Mouse (Mus musculus) hindbrain, embryonic 13.5 days (tissue): ENCODE measurements around the gene Sh3kbp1. TPM values are rescaled to one million over a fixed set of nuclear protein-coding genes. Genes with fewer than 3 reads are reported as not detected.
A peak's percentile ranks its signal among the peaks of the same experiment; 100 is the strongest.

Experiments
- ATAC-seq: fragments of 200-750 bp; cut with Nextera tagmentation; 2 replicates; pipeline ENCODE4 v1.8.0; 2017; ENCODE audit warnings: moderate TSS enrichment; ENCODE audit not compliant: low FRiP score
- H3K27ac ChIP-seq: fragments of 300-500 bp; sonication (generic); 2 replicates; pipeline ENCODE4 v1.5.1; 2015; ENCODE audit warnings: inconsistent platforms, mild to moderate bottlenecking, moderate library complexity
- H3K27me3 ChIP-seq: fragments of 300-500 bp; sonication (generic); 2 replicates; pipeline ENCODE4 v1.6.1; 2015; ENCODE audit warnings: mild to moderate bottlenecking, inconsistent platforms
- H3K36me3 ChIP-seq: fragments of 300-500 bp; sonication (generic); 2 replicates; pipeline ENCODE4 v1.6.1; 2015; ENCODE audit warnings: mild to moderate bottlenecking, inconsistent platforms
- H3K4me1 ChIP-seq: fragments of 300-500 bp; sonication (generic); replicated peaks from 2 replicates; pipeline ENCODE4 v1.6.1; 2015; ENCODE audit warnings: inconsistent platforms
- H3K4me2 ChIP-seq: fragments of 300-500 bp; sonication (generic); 2 replicates; pipeline ENCODE4 v1.6.1; 2015; ENCODE audit warnings: inconsistent platforms, mild to moderate bottlenecking, moderate library complexity
- H3K4me3 ChIP-seq: fragments of 300-500 bp; sonication (generic); 2 replicates; pipeline ENCODE4 v1.5.1; 2015; ENCODE audit warnings: mild to moderate bottlenecking, inconsistent platforms
- H3K9ac ChIP-seq: fragments of 300-500 bp; sonication (generic); 2 replicates; pipeline ENCODE4 v1.6.1; 2015; ENCODE audit warnings: mild to moderate bottlenecking, inconsistent platforms
- H3K9me3 ChIP-seq: fragments of 300-500 bp; sonication (generic); 2 replicates; pipeline ENCODE4 v1.6.1; 2016; ENCODE audit warnings: inconsistent platforms
- WGBS: fragments of 180-500 bp; shearing (Covaris S2); methylation state at CpG from one replicate; pipeline ENCODE4 v1.1.7; 2015; 5-methylcytosine and 5-hydroxymethylcytosine counted together
- polyA plus RNA-seq: library from polyadenylated mRNA; unstranded; fragments of >200 nt; fragmentation: Nextera tagmentation; extraction: Ambion mirVana; gene quantifications from 2 replicates; pipeline ENCODE4 v1.2.1, GENCODE M21; 2015

Sh3kbp1 gene
- polyA plus RNA-seq, 1 experiment from 2014 or later, result 45.4 TPM

DNA sequence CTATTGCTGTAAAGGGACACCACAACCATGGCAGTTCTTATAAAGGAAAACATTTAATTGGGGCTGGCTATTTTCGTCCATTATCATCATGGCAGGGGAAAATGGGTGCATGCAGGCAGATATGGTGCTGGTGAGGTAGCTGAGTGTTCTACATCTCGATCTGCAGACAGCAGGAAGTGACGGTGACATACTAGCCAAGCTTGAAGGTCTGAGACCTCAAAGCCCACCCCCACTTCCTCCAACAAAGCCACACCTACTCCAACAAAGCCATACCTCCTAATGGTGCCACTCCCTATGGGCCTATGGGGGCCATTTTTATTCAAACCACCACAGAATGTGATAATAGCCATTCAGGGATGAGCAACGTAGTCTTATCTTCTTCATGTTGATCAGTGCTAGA is 59.8 kb downstream of the Sh3kbp1 start:
- Histone ChIP-seq H3K9me3 (no peaks in the 10 kb centered on the region), H3K27ac (no peak overlapping the region), H3K9ac (no peak overlapping the region), H3K36me3 (no peaks in the 10 kb centered on the region), H3K4me3 (no peak overlapping the region), H3K27me3 (peaks cover 15% of the 10 kb centered on the region; the same call in 1 of the 2 replicates), H3K4me1 (no peaks in the 10 kb centered on the region), H3K4me2 (no peak overlapping the region)
- whole genome bisulfite sequencing, result 91% methylated on average over 4 of the region's 4 CpGs
- no peak for ATAC-seq

- Histone ChIP-seq H3K36me3 (no peaks in the 10 kb centered on the region), H3K27ac (no peak overlapping the region), H3K4me1 (no peaks in the 10 kb centered on the region), H3K4me2 (no peak overlapping the region), H3K9me3 (no peaks in the 10 kb centered on the region), H3K9ac (no peak overlapping the region), H3K4me3 (no peak overlapping the region), H3K27me3 (peaks cover 19% of the 10 kb centered on the region; the same call in 1 of the 2 replicates)
- no peak for ATAC-seq
- 90% methylated on average over 5 of the region's 5 CpGs for WGBS
Measured at GRCm38 (mm10) chrX:159688698-159689097, 61.6 kb downstream of the Sh3kbp1 start.

GRCm38 (mm10) chrX:159689785-159690416 is 62.8 kb downstream of the Sh3kbp1 start:
- H3K9ac ChIP-seq, result no peak overlapping the region
- no peak overlapping the region for H3K27ac ChIP-seq
- H3K9me3 ChIP-seq, result no peaks in the 10 kb centered on the region
- 75% methylated on average over 10 of the region's 10 CpGs for WGBS
- H3K4me1 ChIP-seq, result no peaks in the 10 kb centered on the region
- no peaks in the 10 kb centered on the region for H3K36me3 ChIP-seq
- no peak for ATAC-seq
- H3K4me2 ChIP-seq, result no peak overlapping the region
- H3K27me3 ChIP-seq, result peaks cover 19% of the 10 kb centered on the region; the same call in 1 of the 2 replicates
- no peak overlapping the region for H3K4me3 ChIP-seq

DNA sequence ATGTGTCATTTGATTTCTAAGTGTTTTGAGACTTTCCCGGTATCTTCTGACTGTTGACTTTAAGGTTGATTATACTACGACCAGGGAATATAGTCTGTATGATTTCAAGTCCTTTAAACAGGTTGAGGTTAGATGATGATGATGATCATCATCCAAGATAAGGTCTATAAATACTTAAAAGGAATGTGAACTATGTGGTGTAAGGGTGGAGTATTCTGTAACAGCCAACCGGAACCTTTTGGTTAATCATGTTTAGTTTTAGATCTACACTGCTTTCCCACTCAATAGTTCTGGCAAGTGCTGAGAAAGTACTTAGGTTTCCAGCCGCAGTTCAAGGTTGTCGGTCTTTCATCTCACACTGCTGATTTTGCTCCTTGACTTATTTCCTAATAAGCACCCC is 66.1 kb downstream of the Sh3kbp1 start:
- ATAC-seq, result no peak
- 93% methylated on average over 5 of the region's 5 CpGs for WGBS
- Histone ChIP-seq H3K27me3 (peaks cover 20% of the 10 kb centered on the region; the same call in 1 of the 2 replicates), H3K9me3 (no peaks in the 10 kb centered on the region), H3K9ac (no peak overlapping the region), H3K4me1 (0 out of 2 replicates have a peak, but pooled peaks cover 3% of the 10 kb centered on the region), H3K36me3 (no peaks in the 10 kb centered on the region), H3K4me3 (no peak overlapping the region), H3K4me2 (no peak overlapping the region), H3K27ac (no peak overlapping the region)

DNA sequence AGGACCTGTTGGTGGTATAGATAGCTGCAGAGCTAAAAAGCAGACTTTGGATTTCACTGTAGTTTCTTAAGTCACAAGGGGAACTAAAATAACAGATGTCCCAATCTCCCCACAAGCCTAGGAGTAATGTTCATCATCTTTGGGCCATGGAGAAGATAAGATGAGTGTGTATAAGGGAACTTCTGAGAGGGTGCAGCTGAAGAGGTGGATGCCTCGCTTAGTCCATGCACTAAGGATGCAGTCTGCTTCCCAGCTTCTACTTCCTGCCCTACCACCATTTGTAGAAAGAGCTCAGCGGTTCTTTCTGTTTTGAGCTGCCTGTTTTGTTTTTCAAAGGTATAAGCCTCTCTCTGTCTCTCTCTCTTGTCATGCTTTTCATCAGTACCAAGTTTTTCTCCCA is 69.5 kb downstream of the Sh3kbp1 start:
- 18% methylated on average over 2 of the region's 2 CpGs for WGBS
- Histone ChIP-seq H3K4me2 (no peak overlapping the region), H3K4me1 (0 out of 2 replicates have a peak, but pooled peaks cover 3% of the 10 kb centered on the region), H3K4me3 (no peak overlapping the region), H3K9ac (no peak overlapping the region), H3K27ac (no peak overlapping the region), H3K27me3 (peaks cover 19% of the 10 kb centered on the region; the same call in 1 of the 2 replicates), H3K9me3 (no peaks in the 10 kb centered on the region), H3K36me3 (no peaks in the 10 kb centered on the region)
- ATAC-seq, result no peak

GRCm38 (mm10) chrX:159697030-159697454 is 70.0 kb downstream of the Sh3kbp1 start:
- no peak for ATAC-seq
- no peak overlapping the region for H3K4me3 ChIP-seq
- no peaks in the 10 kb centered on the region for H3K36me3 ChIP-seq
- peaks cover 18% of the 10 kb centered on the region; the same call in 1 of the 2 replicates for H3K27me3 ChIP-seq
- H3K27ac ChIP-seq, result no peak overlapping the region
- H3K4me1 ChIP-seq, result 0 out of 2 replicates have a peak, but pooled peaks cover 3% of the 10 kb centered on the region
- no peak overlapping the region for H3K4me2 ChIP-seq
- WGBS, result 22% methylated on average over 4 of the region's 4 CpGs
- H3K9ac ChIP-seq, result no peak overlapping the region
- H3K9me3 ChIP-seq, result no peaks in the 10 kb centered on the region

DNA sequence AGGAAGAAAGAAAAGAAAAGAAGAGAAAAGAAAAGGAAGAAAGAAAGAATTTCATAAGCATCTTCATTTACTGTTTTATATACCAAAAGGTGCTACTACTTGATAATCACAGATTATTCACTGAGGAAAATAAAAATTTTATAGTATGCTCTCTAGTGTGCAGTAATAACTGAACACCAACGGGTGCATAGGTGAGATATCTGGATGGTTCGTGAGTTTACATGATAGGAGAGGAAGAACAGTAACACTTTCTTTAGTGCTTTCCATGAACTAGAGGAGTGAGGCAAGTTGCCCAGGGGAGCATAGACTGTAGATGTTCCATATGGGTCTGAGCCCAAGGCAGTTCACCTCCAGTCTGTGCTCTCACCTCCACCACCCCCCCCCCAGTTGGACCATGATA is 75.8 kb downstream of the Sh3kbp1 start:
- no peaks in the 10 kb centered on the region for H3K9me3 ChIP-seq
- H3K4me2 ChIP-seq, result no peak overlapping the region
- H3K9ac ChIP-seq, result no peak overlapping the region
- H3K4me3 ChIP-seq, result no peak overlapping the region
- 89% methylated on average over 2 of the region's 2 CpGs for WGBS
- no peak for ATAC-seq
- H3K27ac ChIP-seq, result no peak overlapping the region
- H3K4me1 ChIP-seq, result no peaks in the 10 kb centered on the region
- 0 out of 2 replicates have a peak, but pooled peaks cover 10% of the 10 kb centered on the region for H3K27me3 ChIP-seq
- no peaks in the 10 kb centered on the region for H3K36me3 ChIP-seq

DNA sequence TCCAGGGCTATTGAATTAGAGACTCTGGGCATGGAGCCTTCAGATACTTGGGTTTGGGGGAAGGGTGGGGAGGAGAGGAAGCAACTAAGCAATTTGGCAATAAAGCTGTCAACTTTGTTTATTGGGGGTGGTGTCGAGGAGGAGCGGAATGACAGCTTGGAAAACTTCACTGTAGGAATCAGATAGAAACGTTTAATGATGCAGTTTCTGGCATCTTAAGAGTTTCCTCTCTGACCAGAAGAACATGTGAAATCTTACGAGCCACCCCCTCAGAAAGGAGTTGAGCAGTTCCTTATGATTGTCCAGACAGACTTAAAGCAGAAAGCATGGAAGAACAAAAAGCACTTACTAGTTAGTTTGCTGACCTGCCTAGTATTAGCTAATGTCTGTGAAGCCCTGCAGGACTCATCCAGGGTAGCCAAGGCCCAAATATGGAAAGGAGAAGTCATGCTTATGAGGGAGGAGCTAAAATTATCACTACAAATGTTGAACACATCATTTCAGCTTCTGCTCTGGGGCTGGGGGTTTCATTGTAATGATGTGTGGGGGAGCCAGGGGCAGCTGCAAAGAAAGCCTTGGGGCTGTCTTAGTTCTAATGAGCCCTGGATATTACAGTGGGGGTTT is 77.4 kb downstream of the Sh3kbp1 start:
- Histone ChIP-seq H3K27ac (no peak overlapping the region), H3K27me3 (0 out of 2 replicates have a peak, but pooled peaks cover 11% of the 10 kb centered on the region), H3K4me3 (no peak overlapping the region), H3K9ac (no peak overlapping the region), H3K36me3 (no peaks in the 10 kb centered on the region), H3K4me1 (peaks cover 11% of the 10 kb centered on the region), H3K4me2 (no peak overlapping the region), H3K9me3 (no peaks in the 10 kb centered on the region)
- 71% methylated on average over 4 of the region's 4 CpGs for WGBS
- ATAC-seq, result no peak

DNA sequence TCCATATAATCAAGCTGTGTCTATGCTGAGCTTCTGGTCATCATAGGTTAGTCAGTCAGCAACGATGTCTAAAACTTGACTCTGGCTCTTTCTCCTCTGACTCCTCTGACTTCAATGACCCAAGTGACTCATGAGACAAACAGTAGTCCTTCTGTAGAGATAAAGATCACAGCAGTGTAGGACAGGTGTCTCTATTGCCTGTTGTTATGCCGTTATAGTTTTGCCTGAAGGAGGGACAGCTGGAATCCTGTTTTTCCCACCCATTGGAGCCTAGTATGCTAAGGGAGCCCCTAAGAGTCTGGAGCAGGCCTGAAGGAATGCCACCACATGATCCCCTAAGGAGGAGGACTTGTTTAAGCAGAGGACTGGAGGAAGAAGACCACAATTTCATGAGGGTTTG is 78.3 kb downstream of the Sh3kbp1 start:
- no peak for ATAC-seq
- 78% methylated on average over 2 of the region's 2 CpGs for WGBS

DNA sequence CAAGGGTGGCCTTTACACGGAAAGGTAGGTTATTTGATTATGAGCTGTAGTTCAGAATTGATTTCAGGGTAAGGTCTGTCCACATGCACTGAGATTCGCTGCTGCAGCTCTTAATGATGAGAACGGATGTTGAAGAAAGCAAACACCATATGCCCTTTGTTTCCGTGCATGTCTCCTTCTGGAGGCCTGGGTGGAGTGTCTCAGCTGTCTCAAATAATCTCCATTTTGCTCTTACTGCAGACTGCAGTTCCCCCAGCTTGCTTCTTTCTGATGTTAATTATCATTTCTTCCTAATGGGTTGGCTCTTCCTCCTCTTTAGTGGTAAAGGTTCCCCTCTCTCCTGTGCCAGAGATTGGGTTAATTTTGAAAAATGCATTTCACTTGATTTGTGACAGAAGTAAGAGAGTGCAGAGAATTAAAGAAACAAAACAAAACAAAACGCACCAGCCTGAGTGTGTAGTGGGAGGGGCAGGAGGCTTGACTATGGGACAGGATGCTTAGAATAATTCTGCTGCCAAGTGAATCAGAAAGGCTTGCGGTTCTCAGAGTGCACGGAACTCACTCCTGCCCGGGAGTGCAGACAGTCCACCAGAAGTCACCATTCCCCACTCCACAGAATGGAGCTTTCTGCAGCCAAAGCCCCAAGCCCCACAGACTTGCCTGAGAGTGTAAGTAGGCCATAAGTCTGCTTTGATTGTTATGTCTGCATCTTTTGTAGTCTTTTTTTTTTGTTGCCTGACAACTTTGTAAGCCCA is 81.2 kb downstream of the Sh3kbp1 start:
- Histone ChIP-seq H3K36me3 (no peaks in the 10 kb centered on the region), H3K4me3 (no peak overlapping the region), H3K9me3 (no peaks in the 10 kb centered on the region), H3K4me2 (no peak overlapping the region), H3K27ac (peak overlapping the region; percentile 44), H3K9ac (no peak overlapping the region), H3K27me3 (peaks cover 19% of the 10 kb centered on the region; the same call in 1 of the 2 replicates), H3K4me1 (peaks cover 11% of the 10 kb centered on the region)
- ATAC-seq, result 0 out of 2 replicates have a peak, but pooled peaks have one; percentile 39
- WGBS, result 28% methylated on average over 8 of the region's 8 CpGs

More for the DNA sequence above, 78.3 kb downstream of the Sh3kbp1 start:
- no peaks in the 10 kb centered on the region for H3K36me3 ChIP-seq
- H3K4me1 ChIP-seq, result peaks cover 11% of the 10 kb centered on the region
- H3K27ac ChIP-seq, result no peak overlapping the region
- H3K27me3 ChIP-seq, result 0 out of 2 replicates have a peak, but pooled peaks cover 14% of the 10 kb centered on the region
- no peak overlapping the region for H3K9ac ChIP-seq
- H3K4me3 ChIP-seq, result no peak overlapping the region
- no peaks in the 10 kb centered on the region for H3K9me3 ChIP-seq
- H3K4me2 ChIP-seq, result no peak overlapping the region

DNA sequence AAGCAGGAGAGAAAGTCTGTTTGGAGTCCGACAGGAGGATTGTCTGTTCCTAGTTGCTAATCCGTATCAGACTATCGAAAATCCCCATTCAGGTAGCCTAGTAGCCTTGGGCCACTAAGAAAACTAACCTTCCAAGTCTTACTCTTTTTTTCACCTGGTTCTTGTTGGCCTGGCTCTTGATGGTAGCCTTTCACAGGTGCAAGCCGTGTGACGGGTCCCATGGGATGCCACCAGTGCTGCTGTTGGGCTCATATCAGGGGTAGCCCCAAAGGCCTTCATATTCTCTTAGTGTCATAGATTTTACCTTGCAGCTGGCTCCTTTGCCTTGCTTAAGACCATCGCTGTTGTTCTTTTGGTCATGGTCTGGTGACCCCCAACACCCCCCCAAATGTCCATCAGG is 82.2 kb downstream of the Sh3kbp1 start:
- Histone ChIP-seq H3K4me1 (peaks cover 11% of the 10 kb centered on the region), H3K36me3 (no peaks in the 10 kb centered on the region), H3K4me2 (no peak overlapping the region), H3K9me3 (no peaks in the 10 kb centered on the region), H3K4me3 (no peak overlapping the region), H3K27me3 (peaks cover 26% of the 10 kb centered on the region; the same call in 1 of the 2 replicates), H3K9ac (no peak overlapping the region), H3K27ac (no peak overlapping the region)
- ATAC-seq, result no peak
- 93% methylated on average over 6 of the region's 6 CpGs for WGBS
